Mouse (Mus musculus) heart, embryonic 13.5 days (tissue): ENCODE measurements around the gene Trak2. TPM values are rescaled to one million over a fixed set of nuclear protein-coding genes. Genes with fewer than 3 reads are reported as not detected.
"Not testable (repeated sequence)": the region's sequence is repeated elsewhere in the genome, so short reads cannot be mapped to it uniquely, and the experiment has no call there.

Source experiments
- ATAC-seq: fragments of 200-750 bp; cut with Nextera tagmentation; 2 replicates; pipeline ENCODE4 v1.8.0; 2017; ENCODE audit warnings: moderate TSS enrichment; ENCODE audit not compliant: insufficient number of reproducible peaks, low FRiP score, low TSS enrichment; ENCODE audit errors: extremely low read depth
- H3K27ac ChIP-seq: fragments of 300-500 bp; sonication (generic); replicated peaks from 2 replicates; pipeline ENCODE4 v1.5.1; 2015; ENCODE audit warnings: moderate library complexity, mild to moderate bottlenecking, inconsistent platforms
- H3K27me3 ChIP-seq: fragments of 300-500 bp; sonication (generic); replicated peaks from 2 replicates; pipeline ENCODE4 v1.6.1; 2015; ENCODE audit warnings: mild to moderate bottlenecking, inconsistent platforms
- H3K36me3 ChIP-seq: fragments of 300-500 bp; sonication (generic); 2 replicates; pipeline ENCODE4 v1.6.1; 2015; ENCODE audit warnings: mild to moderate bottlenecking, inconsistent platforms
- H3K4me1 ChIP-seq: fragments of 300-500 bp; sonication (generic); 2 replicates; pipeline ENCODE4 v1.6.1; 2015; ENCODE audit warnings: inconsistent platforms
- H3K4me2 ChIP-seq: fragments of 300-500 bp; sonication (generic); 2 replicates; pipeline ENCODE4 v1.6.1; 2015; ENCODE audit warnings: inconsistent platforms, mild to moderate bottlenecking, moderate library complexity
- H3K4me3 ChIP-seq: fragments of 300-500 bp; sonication (generic); 2 replicates; pipeline ENCODE4 v1.5.1; 2015; ENCODE audit warnings: moderate library complexity, mild to moderate bottlenecking, inconsistent platforms
- H3K9ac ChIP-seq: fragments of 300-500 bp; sonication (generic); 2 replicates; pipeline ENCODE4 v1.6.1; 2015; ENCODE audit warnings: inconsistent platforms, mild to moderate bottlenecking, moderate library complexity
- H3K9me3 ChIP-seq: fragments of 300-500 bp; sonication (generic); 2 replicates; pipeline ENCODE4 v1.6.1; 2016; ENCODE audit warnings: inconsistent platforms
- WGBS: fragments of 180-500 bp; shearing (Covaris S2); methylation state at CpG from one replicate; pipeline ENCODE4 v1.1.7; 2015; ENCODE audit warnings: mixed read lengths; 5-methylcytosine and 5-hydroxymethylcytosine counted together
- polyA plus RNA-seq: library from polyadenylated mRNA; unstranded; fragments of >200 nt; fragmentation: Nextera tagmentation; extraction: Ambion mirVana; gene quantifications from 2 replicates; pipeline ENCODE4 v1.2.1, GENCODE M21; 2015

Gene Trak2
- polyA plus RNA-seq, 1 experiment from 2014 or later, result 25.4 TPM

DNA sequence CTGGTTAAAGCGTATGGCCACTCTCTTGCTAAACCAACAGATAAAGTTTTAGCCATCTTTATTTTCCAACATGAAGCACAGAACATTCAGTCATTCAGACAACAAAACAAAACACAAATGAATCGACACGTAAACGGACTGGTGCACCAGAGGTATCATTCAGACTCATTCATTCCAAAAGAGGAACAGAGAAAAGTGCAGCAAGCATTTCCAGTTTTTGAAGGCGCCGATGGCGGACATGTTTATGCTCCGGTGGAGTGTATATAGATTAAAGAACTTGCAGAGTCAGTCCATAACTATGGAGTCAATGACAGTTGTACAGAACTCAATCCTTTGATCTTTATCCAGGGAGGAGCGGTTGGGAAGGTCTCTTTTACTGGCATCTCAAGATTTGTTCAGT is 90.0 kb downstream of the Trak2 start:
- not testable (repeated sequence) for H3K9me3 ChIP-seq, ATAC-seq, H3K9ac ChIP-seq, H3K4me2 ChIP-seq, H3K4me3 ChIP-seq, H3K4me1 ChIP-seq, H3K36me3 ChIP-seq, H3K27ac ChIP-seq, H3K27me3 ChIP-seq
- WGBS, result 90% methylated on average over 9 of the region's 9 CpGs

GRCm38 (mm10) chr1:58879291-58879690 is 93.9 kb downstream of the Trak2 start:
- WGBS, result 81% methylated on average over 2 of the region's 2 CpGs
- not testable (repeated sequence) for H3K4me2 ChIP-seq, H3K36me3 ChIP-seq, H3K27me3 ChIP-seq, ATAC-seq, H3K27ac ChIP-seq, H3K9me3 ChIP-seq, H3K4me3 ChIP-seq, H3K9ac ChIP-seq, H3K4me1 ChIP-seq

GRCm38 (mm10) chr1:58876500-58876899 is 96.7 kb downstream of the Trak2 start:
- peaks cover 10% of the 10 kb centered on the region for H3K9me3 ChIP-seq
- not testable (repeated sequence) for H3K4me1 ChIP-seq, ATAC-seq, H3K9ac ChIP-seq, H3K4me2 ChIP-seq, H3K36me3 ChIP-seq, H3K4me3 ChIP-seq, H3K27me3 ChIP-seq, H3K27ac ChIP-seq
- 47% methylated on average over 4 of the region's 4 CpGs for WGBS

- H3K36me3 ChIP-seq, ATAC-seq: not testable (repeated sequence)
Observed at GRCm38 (mm10) chr1:58860586-58860985, 112.6 kb downstream of the Trak2 start.

GRCm38 (mm10) chr1:58859738-58860365 is 113.4 kb downstream of the Trak2 start:
- not testable (repeated sequence) for H3K4me2 ChIP-seq, H3K27ac ChIP-seq
- WGBS, result 56% methylated on average over 13 of the region's 13 CpGs

More at GRCm38 (mm10) chr1:58860586-58860985, 112.6 kb downstream of the Trak2 start:
- not testable (repeated sequence) for H3K4me1 ChIP-seq, H3K27me3 ChIP-seq, H3K9ac ChIP-seq, H3K27ac ChIP-seq, H3K4me2 ChIP-seq, H3K4me3 ChIP-seq
- peaks cover 15% of the 10 kb centered on the region; the same call in 1 of the 2 replicates for H3K9me3 ChIP-seq
- WGBS, result 54% methylated on average over 3 of the region's 3 CpGs

GRCm38 (mm10) chr1:58859131-58859530 is 114.1 kb downstream of the Trak2 start:
- not testable (repeated sequence) for ATAC-seq, H3K4me2 ChIP-seq, H3K9ac ChIP-seq, H3K9me3 ChIP-seq, H3K27me3 ChIP-seq, H3K36me3 ChIP-seq, H3K4me3 ChIP-seq, H3K27ac ChIP-seq, H3K4me1 ChIP-seq
- WGBS, result 49% methylated on average over 4 of the region's 4 CpGs

More at GRCm38 (mm10) chr1:58859738-58860365, 113.4 kb downstream of the Trak2 start:
- not testable (repeated sequence) for H3K4me3 ChIP-seq, H3K27me3 ChIP-seq, H3K36me3 ChIP-seq, H3K9ac ChIP-seq, H3K4me1 ChIP-seq, ATAC-seq, H3K9me3 ChIP-seq

DNA sequence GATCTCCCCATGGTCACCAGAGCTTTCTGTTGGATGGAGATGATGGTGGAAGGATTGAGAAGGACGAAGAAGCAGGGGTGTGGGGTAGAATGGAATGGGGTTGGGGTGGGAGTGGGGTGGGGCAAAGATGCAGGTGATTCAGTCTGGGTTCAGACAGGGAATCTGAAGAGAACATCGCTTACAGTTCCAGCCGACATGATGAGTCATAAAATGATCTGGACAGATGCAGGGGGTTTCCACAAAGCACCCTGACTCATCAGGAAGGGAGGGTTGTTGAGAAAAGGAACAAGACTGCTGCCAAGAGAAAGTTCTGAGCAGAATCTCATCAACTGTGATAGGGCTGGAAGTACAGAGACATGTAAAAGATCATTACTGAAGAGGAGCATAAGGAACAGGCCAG is 116.4 kb downstream of the Trak2 start:
- not testable (repeated sequence) for H3K4me3 ChIP-seq, H3K4me2 ChIP-seq, ATAC-seq, H3K9me3 ChIP-seq, H3K9ac ChIP-seq, H3K27me3 ChIP-seq, H3K36me3 ChIP-seq, H3K4me1 ChIP-seq, H3K27ac ChIP-seq
- WGBS, result 68% methylated on average over 3 of the region's 3 CpGs

Other genes with a start within 250 kb of the Trak2 start
- 18.4 and 18.7 TPM in 2 replicates for gene Casp8, start 178.1 kb downstream of the Trak2 start, polyA plus RNA-seq
- gene Stradb, start 92 bp upstream of the Trak2 start, polyA plus RNA-seq, result 24.1 and 27.4 TPM in 2 replicates
- gene C2cd6, start 121.5 kb upstream of the Trak2 start, polyA plus RNA-seq, result not detected in 2 replicates
- gene Tmem237, start 147.0 kb upstream of the Trak2 start, polyA plus RNA-seq, result 14.1 and 15.9 TPM in 2 replicates
- gene Mpp4, start 190.0 kb upstream of the Trak2 start, polyA plus RNA-seq, result 0.23 and 0.38 TPM in 2 replicates